Mouse (Mus musculus) hindbrain, embryonic 16.5 days (tissue): ENCODE measurements around the gene Ctnna3. TPM values are rescaled to one million over a fixed set of nuclear protein-coding genes. Genes with fewer than 3 reads are reported as not detected.

Experiments used
- ATAC-seq: fragments of 200-750 bp; cut with Nextera tagmentation; 2 replicates; pipeline ENCODE4 v1.8.0; 2017; ENCODE audit warnings: moderate TSS enrichment, moderate library complexity
- H3K27ac ChIP-seq: fragments of 300-500 bp; sonication (generic); 2 replicates; pipeline ENCODE4 v1.5.1; 2014; ENCODE audit warnings: low read depth, mild to moderate bottlenecking, control low read depth, low read length, moderate library complexity
- H3K27me3 ChIP-seq: fragments of 300-500 bp; sonication (generic); replicated peaks from 2 replicates; pipeline ENCODE4 v1.6.1; 2014; ENCODE audit warnings: low read length; ENCODE audit not compliant: control insufficient read depth, insufficient read depth
- H3K36me3 ChIP-seq: fragments of 300-500 bp; sonication (generic); 2 replicates; pipeline ENCODE4 v1.6.1; 2014; ENCODE audit warnings: mild to moderate bottlenecking, low read length, moderate library complexity, mixed read lengths; ENCODE audit not compliant: control insufficient read depth, insufficient read depth
- H3K4me1 ChIP-seq: fragments of 300-500 bp; sonication (generic); 2 replicates; pipeline ENCODE4 v1.6.1; 2014; ENCODE audit warnings: low read depth, low read length; ENCODE audit not compliant: control insufficient read depth, insufficient read depth
- H3K4me2 ChIP-seq: fragments of 300-500 bp; sonication (generic); 2 replicates; pipeline ENCODE4 v1.6.1; 2014; ENCODE audit warnings: mild to moderate bottlenecking, low read length, control low read depth, moderate library complexity
- H3K4me3 ChIP-seq: fragments of 300-500 bp; sonication (generic); 2 replicates; pipeline ENCODE4 v1.5.1; 2014; ENCODE audit warnings: mild to moderate bottlenecking, low read length, control low read depth, moderate library complexity
- H3K9ac ChIP-seq: fragments of 300-500 bp; sonication (generic); 2 replicates; pipeline ENCODE4 v1.6.1; 2014; ENCODE audit warnings: low read depth, mild to moderate bottlenecking, control low read depth, low read length, moderate library complexity
- H3K9me3 ChIP-seq: fragments of 300-500 bp; sonication (generic); 2 replicates; pipeline ENCODE4 v1.6.1; 2014; ENCODE audit warnings: mild to moderate bottlenecking, low read length, moderate library complexity; ENCODE audit not compliant: control insufficient read depth
- WGBS: fragments of 180-500 bp; shearing (Covaris S2); extraction: QIAGEN DNeasy Blood & Tissue Kit; methylation state at CpG from one replicate; pipeline ENCODE4 v1.1.7; 2014; 5-methylcytosine and 5-hydroxymethylcytosine counted together
- polyA plus RNA-seq: library from polyadenylated mRNA; unstranded; fragments of >200 nt; fragmentation: Nextera tagmentation; extraction: Ambion mirVana; gene quantifications from 2 replicates; pipeline ENCODE4 v1.2.1, GENCODE M21; 2015

Gene Ctnna3
- polyA plus RNA-seq, 1 experiment from 2014 or later = 2.3 TPM

- Histone ChIP-seq H3K4me1 (0 out of 2 replicates have a peak, but pooled peaks cover 3% of the 10 kb centered on the region), H3K27ac (no peak overlapping the region), H3K36me3 (no peaks in the 10 kb centered on the region), H3K9ac (no peak overlapping the region), H3K4me2 (no peak overlapping the region), H3K9me3 (no peaks in the 10 kb centered on the region), H3K27me3 (no peaks in the 10 kb centered on the region), H3K4me3 (no peak overlapping the region)
- WGBS = 56% methylated on average over 4 of the region's 4 CpGs
- no peak for ATAC-seq
Observed at GRCm38 (mm10) chr10:63947266-63947665, 517.4 kb downstream of the Ctnna3 start.

- ATAC-seq = no peak
Observed at GRCm38 (mm10) chr10:63950867-63951266, 521.0 kb downstream of the Ctnna3 start.

GRCm38 (mm10) chr10:63951481-63951880 lies 521.6 kb downstream of the Ctnna3 start:
- H3K4me3 ChIP-seq = no peak overlapping the region
- H3K9ac ChIP-seq = no peak overlapping the region
- no peaks in the 10 kb centered on the region for H3K4me1 ChIP-seq
- no peaks in the 10 kb centered on the region for H3K9me3 ChIP-seq
- 97% methylated on average over 1 of the region's 1 CpGs for WGBS
- no peaks in the 10 kb centered on the region for H3K27me3 ChIP-seq
- no peak overlapping the region for H3K27ac ChIP-seq
- H3K4me2 ChIP-seq = no peak overlapping the region
- ATAC-seq = no peak
- H3K36me3 ChIP-seq = no peaks in the 10 kb centered on the region

More at GRCm38 (mm10) chr10:63950867-63951266, 521.0 kb downstream of the Ctnna3 start:
- Histone ChIP-seq H3K36me3 (no peaks in the 10 kb centered on the region), H3K4me1 (0 out of 2 replicates have a peak, but pooled peaks cover 2% of the 10 kb centered on the region), H3K27ac (no peak overlapping the region), H3K4me3 (no peak overlapping the region), H3K4me2 (no peak overlapping the region), H3K27me3 (no peaks in the 10 kb centered on the region), H3K9ac (no peak overlapping the region), H3K9me3 (no peaks in the 10 kb centered on the region)
- WGBS = 49% methylated on average over 8 of the region's 8 CpGs

GRCm38 (mm10) chr10:63954308-63954930 lies 524.5 kb downstream of the Ctnna3 start:
- H3K36me3 ChIP-seq = no peaks in the 10 kb centered on the region
- no peak overlapping the region for H3K4me2 ChIP-seq
- 14% methylated on average over 6 of the region's 7 CpGs for WGBS
- no peak overlapping the region for H3K4me3 ChIP-seq
- ATAC-seq = peak; percentile 79
- no peak overlapping the region for H3K9ac ChIP-seq
- H3K27ac ChIP-seq = peak overlapping the region; percentile 34; the same call in 1 of the 2 replicates
- no peaks in the 10 kb centered on the region for H3K9me3 ChIP-seq
- H3K27me3 ChIP-seq = no peaks in the 10 kb centered on the region
- H3K4me1 ChIP-seq = no peaks in the 10 kb centered on the region

GRCm38 (mm10) chr10:63972300-63972699 lies 542.4 kb downstream of the Ctnna3 start:
- no peak overlapping the region for H3K4me2 ChIP-seq
- 97% methylated on average over 2 of the region's 2 CpGs for WGBS
- H3K9me3 ChIP-seq = no peaks in the 10 kb centered on the region

GRCm38 (mm10) chr10:63978101-63978500 lies 548.2 kb downstream of the Ctnna3 start:
- peak; percentile 67 for ATAC-seq
- Histone ChIP-seq H3K27ac (peak overlapping the region; percentile 67), H3K4me2 (peak overlapping the region; percentile 60), H3K4me3 (peak overlapping the region; percentile 34), H3K9me3 (no peaks in the 10 kb centered on the region), H3K4me1 (peaks cover 13% of the 10 kb centered on the region), H3K9ac (peak overlapping the region; percentile 52), H3K36me3 (no peaks in the 10 kb centered on the region), H3K27me3 (no peaks in the 10 kb centered on the region)
- 12% methylated on average over 11 of the region's 11 CpGs for WGBS

More at GRCm38 (mm10) chr10:63972300-63972699, 542.4 kb downstream of the Ctnna3 start:
- no peak overlapping the region for H3K9ac ChIP-seq
- H3K27me3 ChIP-seq = no peaks in the 10 kb centered on the region
- H3K4me3 ChIP-seq = no peak overlapping the region
- no peak for ATAC-seq
- no peak overlapping the region for H3K27ac ChIP-seq
- no peaks in the 10 kb centered on the region for H3K4me1 ChIP-seq
- no peaks in the 10 kb centered on the region for H3K36me3 ChIP-seq

GRCm38 (mm10) chr10:63978535-63978934 lies 548.6 kb downstream of the Ctnna3 start:
- ATAC-seq = peak; percentile 92
- Histone ChIP-seq H3K27ac (peak overlapping the region; percentile 72; the same call in 1 of the 2 replicates), H3K4me1 (peaks cover 13% of the 10 kb centered on the region), H3K27me3 (no peaks in the 10 kb centered on the region), H3K4me3 (no peak overlapping the region), H3K36me3 (no peaks in the 10 kb centered on the region), H3K9me3 (no peaks in the 10 kb centered on the region), H3K4me2 (peak overlapping the region; percentile 60), H3K9ac (no peak overlapping the region)
- WGBS = 14% methylated on average over 3 of the region's 3 CpGs

- 0 out of 2 replicates have a peak, but pooled peaks have one; percentile 7 for ATAC-seq
- no peak overlapping the region; the same call in 1 of the 2 replicates for H3K27ac ChIP-seq
Observed at GRCm38 (mm10) chr10:63978969-63979368, 549.1 kb downstream of the Ctnna3 start.

GRCm38 (mm10) chr10:63979410-63979809 lies 549.5 kb downstream of the Ctnna3 start:
- Histone ChIP-seq H3K27me3 (no peaks in the 10 kb centered on the region), H3K27ac (no peak overlapping the region), H3K4me2 (no peak overlapping the region), H3K4me3 (no peak overlapping the region), H3K36me3 (no peaks in the 10 kb centered on the region), H3K9me3 (no peaks in the 10 kb centered on the region), H3K9ac (no peak overlapping the region), H3K4me1 (peaks cover 13% of the 10 kb centered on the region)
- WGBS = 87% methylated on average over 2 of the region's 2 CpGs
- no peak for ATAC-seq

More at GRCm38 (mm10) chr10:63978969-63979368, 549.1 kb downstream of the Ctnna3 start:
- no peaks in the 10 kb centered on the region for H3K27me3 ChIP-seq
- H3K4me3 ChIP-seq = no peak overlapping the region
- H3K36me3 ChIP-seq = no peaks in the 10 kb centered on the region
- no peak overlapping the region; the same call in 1 of the 2 replicates for H3K4me2 ChIP-seq
- 82% methylated on average over 5 of the region's 5 CpGs for WGBS
- no peak overlapping the region for H3K9ac ChIP-seq
- no peaks in the 10 kb centered on the region for H3K9me3 ChIP-seq
- peaks cover 13% of the 10 kb centered on the region for H3K4me1 ChIP-seq
